Mouse (Mus musculus): ENCODE data around the gene Ppp2r2c. TPM values are rescaled to one million over a fixed set of nuclear protein-coding genes. Genes with fewer than 3 reads are reported as not detected.
A peak's percentile ranks its signal among the peaks of the same experiment; 100 is the strongest.

Ppp2r2c gene
- polyA plus RNA-seq, 2 experiments = not detected

- ATAC-seq (ENCODE audit: insufficient read depth) (no peak), DNase-seq (ENCODE audit: low read depth in 3 of 3, low spot score in 3 of 3) (no peak)
- Histone ChIP-seq H3K4me1 (replicated peaks; ENCODE audit: control insufficient read depth in 2 of 2, insufficient read depth in 2 of 2, low read length in 1 of 2) (no peaks in the 10 kb centered on the region), H3K4me2 (ENCODE audit: low read depth) (no peak overlapping the region), H3K27ac (no peak overlapping the region), H3K4me3 (ENCODE audit: insufficient read depth in 1 of 2, low read depth in 2 of 2, low read length in 2 of 2) (no peak overlapping the region), H3K36me3 (replicated peaks; ENCODE audit: control insufficient read depth, insufficient read depth, low read depth) (no peaks in the 10 kb centered on the region), H3K9ac (replicated peaks) (no peak overlapping the region), H3K27me3 (ENCODE audit: control insufficient read depth, insufficient read depth, low read length) (no peaks in the 10 kb centered on the region), H3K9me3 (ENCODE audit: control insufficient read depth, low read length) (no peaks in the 10 kb centered on the region)
- 68% methylated on average over 7 of the region's 7 CpGs for WGBS (ENCODE audit: insufficient replicate concordance)
- TF ChIP-seq EP300 (IDR thresholded peaks at IDR 0.05; ENCODE audit: low read depth) (no peak), CTCF (IDR thresholded peaks at IDR 0.05; ENCODE audit: low read depth) (no peak)
Measured at GRCm38 (mm10) chr5:36856529-36856928, 11.8 kb upstream of the Ppp2r2c start.

- WGBS (ENCODE audit: insufficient replicate concordance) = 51% methylated on average over 5 of the region's 5 CpGs
- Histone ChIP-seq H3K36me3 (replicated peaks; ENCODE audit: control insufficient read depth, insufficient read depth, low read depth) (no peaks in the 10 kb centered on the region), H3K4me2 (ENCODE audit: low read depth) (no peak overlapping the region), H3K9me3 (ENCODE audit: control insufficient read depth, low read length) (no peaks in the 10 kb centered on the region), H3K27me3 (ENCODE audit: control insufficient read depth, insufficient read depth, low read length) (no peaks in the 10 kb centered on the region), H3K4me1 (replicated peaks; ENCODE audit: control insufficient read depth in 2 of 2, insufficient read depth in 2 of 2, low read length in 1 of 2) (no peaks in the 10 kb centered on the region), H3K4me3 (ENCODE audit: insufficient read depth in 1 of 2, low read depth in 2 of 2, low read length in 2 of 2) (no peak overlapping the region), H3K9ac (replicated peaks) (no peak overlapping the region), H3K27ac (no peak overlapping the region)
- DNase-seq (ENCODE audit: low read depth in 3 of 3, low spot score in 3 of 3) (no peak), ATAC-seq (ENCODE audit: insufficient read depth) (no peak)
- TF ChIP-seq CTCF (IDR thresholded peaks at IDR 0.05; ENCODE audit: low read depth) = no peak
- no peak for TF ChIP-seq EP300 (IDR thresholded peaks at IDR 0.05; ENCODE audit: low read depth)
Measured at GRCm38 (mm10) chr5:36857546-36857945, 10.8 kb upstream of the Ppp2r2c start.

- WGBS (ENCODE audit: insufficient replicate concordance) = 60% methylated on average over 2 of the region's 2 CpGs
Measured at GRCm38 (mm10) chr5:36861084-36861483, 7.2 kb upstream of the Ppp2r2c start.

GRCm38 (mm10) chr5:36866701-36867250, 1.5 kb upstream of the Ppp2r2c start:
- H3K9me3 ChIP-seq (ENCODE audit: control insufficient read depth, low read length) = no peaks in the 10 kb centered on the region
- H3K4me1 ChIP-seq (replicated peaks; ENCODE audit: control insufficient read depth in 2 of 2, insufficient read depth in 2 of 2, low read length in 1 of 2) = no peaks in the 10 kb centered on the region
- TF ChIP-seq EP300 (IDR thresholded peaks at IDR 0.05; ENCODE audit: low read depth) = no peak
- TF ChIP-seq CTCF (IDR thresholded peaks at IDR 0.05; ENCODE audit: low read depth) = no peak
- DNase-seq (ENCODE audit: low read depth in 3 of 3, low spot score in 3 of 3) (no peak), ATAC-seq (ENCODE audit: insufficient read depth) (no peak)
- H3K9ac ChIP-seq (replicated peaks) = no peak overlapping the region
- no peaks in the 10 kb centered on the region for H3K36me3 ChIP-seq (replicated peaks; ENCODE audit: control insufficient read depth, insufficient read depth, low read depth)
- no peak overlapping the region for H3K4me3 ChIP-seq (ENCODE audit: insufficient read depth in 1 of 2, low read depth in 2 of 2, low read length in 2 of 2)
- peaks cover 40% of the 10 kb centered on the region for H3K27me3 ChIP-seq (ENCODE audit: control insufficient read depth, insufficient read depth, low read length)
- H3K27ac ChIP-seq = no peak overlapping the region
- 52% methylated on average over 7 of the region's 7 CpGs for WGBS (ENCODE audit: insufficient replicate concordance)
- no peak overlapping the region for H3K4me2 ChIP-seq (ENCODE audit: low read depth)

More at GRCm38 (mm10) chr5:36861084-36861483, 7.2 kb upstream of the Ppp2r2c start:
- H3K9ac ChIP-seq (replicated peaks) = no peak overlapping the region
- no peak overlapping the region for H3K27ac ChIP-seq
- H3K9me3 ChIP-seq (ENCODE audit: control insufficient read depth, low read length) = no peaks in the 10 kb centered on the region
- H3K27me3 ChIP-seq (ENCODE audit: control insufficient read depth, insufficient read depth, low read length) = no peaks in the 10 kb centered on the region
- ATAC-seq (ENCODE audit: insufficient read depth) (no peak), DNase-seq (ENCODE audit: low read depth in 3 of 3, low spot score in 3 of 3) (no peak)
- H3K4me1 ChIP-seq (replicated peaks; ENCODE audit: control insufficient read depth in 2 of 2, insufficient read depth in 2 of 2, low read length in 1 of 2) = no peaks in the 10 kb centered on the region
- no peak overlapping the region for H3K4me3 ChIP-seq (ENCODE audit: insufficient read depth in 1 of 2, low read depth in 2 of 2, low read length in 2 of 2)
- H3K36me3 ChIP-seq (replicated peaks; ENCODE audit: control insufficient read depth, insufficient read depth, low read depth) = no peaks in the 10 kb centered on the region
- no peak overlapping the region for H3K4me2 ChIP-seq (ENCODE audit: low read depth)
- TF ChIP-seq CTCF (IDR thresholded peaks at IDR 0.05; ENCODE audit: low read depth) = peak; percentile 62
- no peak for TF ChIP-seq EP300 (IDR thresholded peaks at IDR 0.05; ENCODE audit: low read depth)

- no peak for ATAC-seq (ENCODE audit: insufficient read depth)
- no peaks in the 10 kb centered on the region for H3K9me3 ChIP-seq (ENCODE audit: control insufficient read depth, low read length)
- H3K27ac ChIP-seq = no peak overlapping the region
- no peak overlapping the region for H3K4me3 ChIP-seq (ENCODE audit: insufficient read depth in 1 of 2, low read depth in 2 of 2, low read length in 2 of 2)
- H3K9ac ChIP-seq (replicated peaks) = no peak overlapping the region
- 5% methylated on average over 6 of the region's 6 CpGs for WGBS (ENCODE audit: insufficient replicate concordance)
- H3K4me2 ChIP-seq (ENCODE audit: low read depth) = no peak overlapping the region
- TF ChIP-seq CTCF (IDR thresholded peaks at IDR 0.05; ENCODE audit: low read depth) = no peak
- TF ChIP-seq EP300 (IDR thresholded peaks at IDR 0.05; ENCODE audit: low read depth) = no peak
- H3K4me1 ChIP-seq (replicated peaks; ENCODE audit: control insufficient read depth in 2 of 2, insufficient read depth in 2 of 2, low read length in 1 of 2) = no peaks in the 10 kb centered on the region
- no peak for DNase-seq (ENCODE audit: low read depth in 3 of 3, low spot score in 3 of 3)
- peaks cover 40% of the 10 kb centered on the region for H3K27me3 ChIP-seq (ENCODE audit: control insufficient read depth, insufficient read depth, low read length)
- H3K36me3 ChIP-seq (replicated peaks; ENCODE audit: control insufficient read depth, insufficient read depth, low read depth) = no peaks in the 10 kb centered on the region
Measured at GRCm38 (mm10) chr5:36867561-36867960, 752 bp upstream of the Ppp2r2c start.

Measured in liver, embryonic 14.5 days (tissue).